Mouse (Mus musculus) cerebellum, adult 2 months (tissue): ENCODE measurements at regions not wholly inside any gene's neighbourhood (a gene's known extent, or its start where the extent isn't known, plus 50 kb on each side); places are given as distances from the start of the nearest gene placed in this dataset.

ENCODE experiments used
- CTCF ChIP-seq: fragments of 200-500 bp; IDR thresholded peaks from 2 replicates; pipeline ENCODE4 v1.5.1; 2011; ENCODE audit warnings: low read depth, mild to moderate bottlenecking, control low read depth, low read length, moderate library complexity, borderline replicate concordance; ENCODE audit not compliant: insufficient read depth
- POLR2A ChIP-seq: fragments of 200-500 bp; IDR thresholded peaks from 2 replicates; pipeline ENCODE4 v1.6.1; 2011; ENCODE audit warnings: low read length, control low read depth, borderline replicate concordance; ENCODE audit not compliant: insufficient read depth

DNA sequence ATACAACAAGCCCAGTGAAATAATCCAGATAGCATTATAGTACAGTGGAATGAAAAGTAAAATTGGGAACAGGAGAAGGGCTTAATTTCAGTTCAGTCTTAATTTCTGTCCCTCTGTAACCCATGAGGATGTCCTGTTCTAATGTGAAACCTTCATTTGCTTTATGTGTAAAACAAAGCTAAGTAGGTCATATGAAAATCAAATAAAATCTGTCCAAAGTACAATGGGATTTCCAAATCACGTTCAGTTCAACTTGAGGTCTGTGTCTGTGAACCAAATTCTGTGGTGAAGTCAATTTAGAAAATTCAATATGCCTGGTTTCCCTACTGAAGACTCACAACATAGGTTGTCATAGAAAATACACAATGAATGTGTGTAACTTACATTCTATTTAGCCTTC is 74.4 kb upstream of the Dab2 start:
- no peak for TF ChIP-seq POLR2A
- no peak for TF ChIP-seq CTCF
